Mouse (Mus musculus) frontal cortex, postnatal 25 days (tissue): Measurements from ENCODE around the gene Il11.
A peak's percentile ranks its signal among the peaks of the same experiment; 100 is the strongest.

ENCODE experiments used
- DNase-seq, 2 experiments: peaks; one replicate each; pipeline ENCODE4 v3.0.0; 2022; ENCODE audit warnings: low spot score in 2 of 2

Il11 gene

GRCm38 (mm10) chr7:4743354-4743753 lies 39.3 kb downstream of the Il11 start:
- no peak for DNase-seq

GRCm38 (mm10) chr7:4742482-4742819 lies 40.2 kb downstream of the Il11 start:
- DNase-seq, result no peak

GRCm38 (mm10) chr7:4741672-4742481 lies 40.8 kb downstream of the Il11 start:
- DNase-seq, result no peak

- no peak for DNase-seq
Observed at GRCm38 (mm10) chr7:4741151-4741550, 41.5 kb downstream of the Il11 start.

- DNase-seq, result no peak
Observed at GRCm38 (mm10) chr7:4740309-4740727, 42.3 kb downstream of the Il11 start.

- peak; percentile 91 to 98 for DNase-seq
Observed at GRCm38 (mm10) chr7:4739544-4740275, 42.9 kb downstream of the Il11 start, which contains the start of gene Kmt5c. Gene Kmt5c (plus strand): TSS chr7:4740115.

- no peak for DNase-seq
Observed at GRCm38 (mm10) chr7:4739041-4739543, 43.6 kb downstream of the Il11 start.

GRCm38 (mm10) chr7:4732968-4733392 lies 49.7 kb downstream of the Il11 start:
- no peak for DNase-seq

- no peak for DNase-seq
Observed at GRCm38 (mm10) chr7:4731090-4731489, 51.6 kb downstream of the Il11 start.

- no peak for DNase-seq
Observed at GRCm38 (mm10) chr7:4725169-4725568, 57.5 kb downstream of the Il11 start, which contains the start of gene Tmem150b. Gene Tmem150b (minus strand): TSS chr7:4725249.

- no peak for DNase-seq
Observed at GRCm38 (mm10) chr7:4724359-4724758, 58.3 kb downstream of the Il11 start.

GRCm38 (mm10) chr7:4723508-4723907 lies 59.2 kb downstream of the Il11 start:
- no peak for DNase-seq
